Mouse (Mus musculus) hematopoietic stem cell, adult 5-6 weeks (primary cell): ENCODE data around the gene Trpv6. TPM values are rescaled to one million over a fixed set of nuclear protein-coding genes. Genes with fewer than 3 reads are reported as not detected.

Experiments
- ATAC-seq, 2 experiments: fragments of 125-278 bp in 1 of 2; replicated peaks in 1 of 2; 2 replicates each; pipeline ENCODE4 v1.8.0; 2016 to 2017; ENCODE audit warnings: inconsistent platforms in 2 of 2, mild to moderate bottlenecking in 2 of 2, moderate number of reproducible peaks in 2 of 2, low read depth in 1 of 2, moderate TSS enrichment in 1 of 2; ENCODE audit not compliant: low FRiP score in 2 of 2, poor library complexity in 2 of 2, severe bottlenecking in 2 of 2, insufficient read depth in 1 of 2, low TSS enrichment in 1 of 2
- total RNA-seq: library from RNA; stranded (forward); fragments of 172-1452, 232-1000 nt; gene quantifications from 2 replicates; pipeline ENCODE4 v1.2.3, GENCODE M21; 2017

Gene Trpv6
- total RNA-seq, 1 experiment from 2014 or later: not detected

- no peak for ATAC-seq
Measured at GRCm38 (mm10) chr6:41635211-41635610, 994 bp downstream of the Trpv6 start.

DNA sequence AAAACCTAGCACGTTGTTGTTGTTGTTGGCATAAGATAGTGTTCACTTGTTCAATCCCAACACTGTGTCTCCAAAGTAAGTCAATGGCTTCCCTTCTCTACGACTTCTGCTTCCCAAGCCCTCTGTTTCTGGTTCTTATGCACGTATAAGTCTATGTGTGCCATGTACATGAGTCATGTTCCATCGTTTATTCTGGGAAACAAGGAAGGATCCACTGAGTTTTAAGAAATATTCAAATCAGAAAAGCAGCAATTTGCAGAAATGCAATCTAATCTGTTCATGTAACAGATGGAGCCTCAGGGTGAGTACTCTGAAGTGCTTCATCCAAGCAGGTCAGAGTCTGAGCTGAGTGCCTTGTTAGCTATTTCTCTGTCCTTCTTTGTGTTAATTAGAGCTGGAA, 4.7 kb downstream of the Trpv6 start:
- ATAC-seq: no peak

DNA sequence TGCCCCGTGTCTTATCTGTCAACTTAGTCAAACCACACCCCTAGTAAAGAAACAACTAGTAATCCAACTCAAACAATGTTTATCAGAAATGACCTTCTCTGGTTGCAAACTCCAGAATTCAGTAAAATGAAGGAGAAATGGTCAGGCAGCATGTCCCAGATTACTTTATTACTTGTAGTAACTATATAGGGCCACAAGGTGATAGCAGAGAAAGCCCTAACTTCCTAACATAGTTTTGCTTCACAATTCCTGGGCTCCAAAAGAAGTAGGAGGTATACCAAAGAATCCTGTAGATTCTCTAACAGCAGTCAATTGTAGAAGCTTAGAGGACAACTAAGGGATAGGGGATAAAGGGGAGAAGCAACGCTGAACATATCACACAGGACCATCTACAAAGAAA, 5.4 kb downstream of the Trpv6 start:
- no peak for ATAC-seq

DNA sequence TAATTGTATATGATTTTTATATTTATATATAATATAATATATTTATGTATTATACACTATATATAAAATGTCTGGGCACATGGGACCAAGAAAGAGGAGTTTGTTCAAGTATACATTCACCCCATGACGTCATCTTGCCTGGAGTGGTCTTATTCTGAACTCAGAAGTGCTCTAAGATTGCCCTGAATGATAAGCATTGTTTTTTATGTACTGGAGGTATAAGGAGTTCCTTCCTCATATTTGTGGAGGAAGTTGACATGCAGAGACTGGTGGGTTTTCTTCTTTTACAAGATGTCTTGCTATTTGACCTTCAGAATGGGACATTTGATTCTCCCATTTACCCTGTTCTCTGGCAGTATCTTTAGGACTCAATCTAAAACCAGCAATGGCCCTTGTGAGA, 8.0 kb downstream of the Trpv6 start:
- peak in 1 of 2 experiments; percentile 65; a peak in 1 of 4 replicates for ATAC-seq

- peak; percentile 50 to 54; a peak in 2 of 4 replicates for ATAC-seq
Measured at GRCm38 (mm10) chr6:41622661-41623060, 13.5 kb downstream of the Trpv6 start.

DNA sequence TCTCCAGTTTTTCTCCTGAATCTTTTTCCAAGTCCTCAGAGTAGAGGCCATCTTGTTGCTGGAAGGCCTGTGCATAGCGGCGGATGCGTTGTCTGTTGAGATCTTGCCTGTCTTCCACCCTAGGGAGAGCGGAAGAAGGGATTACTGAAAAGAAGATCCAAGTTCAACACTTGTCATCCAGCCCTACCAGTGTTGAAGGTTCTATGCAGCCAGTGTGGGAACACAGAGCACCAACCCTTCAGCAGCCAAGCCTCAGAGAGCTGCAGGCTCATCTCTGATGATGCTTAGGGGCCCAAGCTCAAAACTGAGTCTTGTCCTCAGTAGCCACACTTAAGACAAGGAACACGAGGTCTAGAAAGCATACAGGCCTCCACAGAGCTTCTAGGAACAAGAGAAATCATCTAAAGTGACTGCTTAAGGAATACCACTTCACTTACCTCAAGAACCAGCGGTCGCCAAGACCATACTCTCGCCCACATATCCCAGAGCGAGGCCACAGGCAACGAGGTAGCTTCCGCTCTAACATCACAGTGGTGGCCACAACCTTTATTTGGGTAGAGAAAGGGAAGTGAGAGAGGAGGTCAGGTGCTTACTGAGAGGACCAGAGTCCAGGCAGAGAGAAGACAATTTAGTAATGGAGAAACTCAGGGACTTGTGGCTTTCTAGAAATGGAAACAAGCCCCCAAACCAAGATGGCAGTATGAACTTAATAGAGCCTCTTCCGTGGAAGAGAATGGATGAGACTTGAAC, 14.8 kb downstream of the Trpv6 start:
- ATAC-seq: no peak

GRCm38 (mm10) chr6:41620173-41620798, 15.9 kb downstream of the Trpv6 start:
- ATAC-seq: no peak

DNA sequence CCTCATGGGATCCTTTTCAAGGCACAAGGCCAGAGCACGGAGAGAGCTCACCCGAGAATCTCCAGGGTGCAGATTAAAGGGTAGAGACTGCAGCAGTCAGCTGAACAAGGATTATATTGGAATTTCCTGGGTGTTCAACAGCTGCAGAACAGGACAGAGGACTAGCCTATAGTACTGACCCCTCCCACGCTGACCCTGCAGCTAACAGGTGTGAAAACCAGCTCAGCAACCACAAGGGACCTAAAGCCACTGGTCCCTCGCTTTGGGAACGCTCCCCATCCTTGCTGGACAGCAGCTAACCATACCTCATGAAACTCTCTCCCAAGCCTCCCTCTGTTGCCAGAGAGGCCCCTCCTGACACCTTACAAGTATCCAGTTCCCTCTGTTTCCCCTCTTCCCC, 28.6 kb downstream of the Trpv6 start:
- no peak for ATAC-seq

- peak; percentile 23 to 33; a peak in 2 of 4 replicates for ATAC-seq
Measured at GRCm38 (mm10) chr6:41606214-41606613, 30.0 kb downstream of the Trpv6 start.

- no peak for ATAC-seq
Measured at GRCm38 (mm10) chr6:41605794-41606104, 30.5 kb downstream of the Trpv6 start.

DNA sequence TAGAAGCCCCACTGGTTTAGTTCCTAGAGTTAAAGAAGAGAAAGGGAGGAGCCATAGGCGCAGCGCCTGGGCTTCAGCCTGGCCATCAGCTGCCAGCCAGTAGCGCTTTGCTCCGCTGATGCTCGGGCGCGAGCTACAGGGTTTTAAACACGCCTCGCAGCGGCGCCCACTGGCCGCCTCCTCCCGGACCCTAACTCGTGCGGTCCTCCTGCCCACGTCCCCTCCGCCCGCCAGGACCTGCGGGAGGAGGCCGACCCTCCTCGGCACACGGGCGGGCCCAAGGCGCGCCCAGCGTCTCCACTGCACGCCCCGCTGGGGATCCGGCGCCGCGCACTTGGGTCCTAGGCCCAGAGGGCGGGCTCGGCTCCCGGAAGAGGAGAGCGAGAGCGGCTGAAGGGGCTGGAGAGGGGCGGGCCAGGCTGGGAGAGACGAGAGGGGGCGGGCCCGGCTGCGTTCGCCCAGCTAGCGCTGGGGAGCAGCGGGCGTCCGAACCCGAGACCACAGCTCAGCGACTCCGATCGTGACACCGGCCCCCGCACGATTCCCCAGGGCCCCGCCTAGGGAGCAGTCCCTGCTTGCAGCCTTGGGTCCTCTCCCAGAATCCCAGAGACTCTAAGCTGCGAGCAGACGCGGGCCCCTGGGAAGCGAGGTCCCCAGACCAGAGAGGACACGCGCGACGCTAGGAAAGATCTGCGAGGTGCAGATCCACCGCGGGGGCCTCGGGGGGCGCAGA, 31.0 kb downstream of the Trpv6 start, which contains the start of gene Ephb6:
Ephb6 (plus strand) TSS at position 422 of the 733 bp plus-strand sequence.
- peak; percentile 87 to 88 for ATAC-seq

DNA sequence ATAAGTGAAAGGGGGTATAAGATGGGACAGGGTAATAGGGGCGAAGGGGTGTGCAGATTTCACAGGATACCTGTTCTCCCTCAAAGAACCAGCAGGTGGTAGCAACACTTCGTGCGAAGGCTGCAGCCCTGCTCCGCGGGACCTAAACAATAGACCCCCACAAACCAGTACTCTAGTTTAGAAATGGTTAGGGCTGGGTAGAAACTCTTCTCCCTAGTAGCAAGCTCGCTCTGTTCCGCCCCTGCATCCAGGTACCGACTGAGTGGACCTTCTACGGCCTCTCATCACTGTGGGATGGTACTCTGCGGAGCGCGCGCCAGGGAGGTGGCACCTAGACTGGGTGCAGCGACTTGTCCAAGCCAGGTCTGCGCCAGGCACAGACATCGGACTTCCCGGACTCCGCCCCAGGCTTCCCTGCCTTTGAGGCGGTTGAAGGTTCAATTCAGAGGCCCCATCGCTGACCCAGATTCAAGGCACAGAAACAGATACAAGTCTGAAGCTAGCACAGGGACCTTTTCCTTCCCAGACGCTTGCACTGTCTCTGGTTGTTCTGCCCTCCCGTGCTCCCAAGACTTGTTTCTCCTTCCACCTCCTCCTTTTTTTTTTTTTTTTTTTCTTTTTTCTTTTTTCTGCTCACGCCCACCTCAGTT, 31.7 kb downstream of the Trpv6 start:
- peak; percentile 74 to 79 for ATAC-seq

GRCm38 (mm10) chr6:41582189-41582588, 54.0 kb downstream of the Trpv6 start:
- ATAC-seq: no peak

DNA sequence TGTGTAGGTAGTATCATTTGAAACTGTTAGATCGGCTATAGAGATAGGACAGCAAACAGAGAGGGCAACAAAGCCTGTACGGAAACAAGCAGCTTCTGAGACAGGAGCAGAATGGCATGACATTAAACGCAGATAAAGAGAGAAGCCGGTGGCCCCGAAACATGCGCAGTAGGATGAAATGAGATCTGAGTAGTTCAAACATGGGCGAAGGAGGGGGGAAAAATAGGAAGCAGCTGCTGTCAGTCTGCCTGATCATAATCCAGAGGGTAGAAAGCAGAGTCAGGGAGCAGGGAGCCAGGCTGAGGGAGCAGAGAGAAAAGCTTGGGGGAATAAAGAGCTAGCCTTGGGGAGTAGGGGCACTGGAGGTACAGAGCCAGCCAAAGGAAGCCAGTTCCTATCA, 54.9 kb downstream of the Trpv6 start:
- ATAC-seq: no peak

- no peak for ATAC-seq
Measured at GRCm38 (mm10) chr6:41577297-41577696, 58.9 kb downstream of the Trpv6 start.

DNA sequence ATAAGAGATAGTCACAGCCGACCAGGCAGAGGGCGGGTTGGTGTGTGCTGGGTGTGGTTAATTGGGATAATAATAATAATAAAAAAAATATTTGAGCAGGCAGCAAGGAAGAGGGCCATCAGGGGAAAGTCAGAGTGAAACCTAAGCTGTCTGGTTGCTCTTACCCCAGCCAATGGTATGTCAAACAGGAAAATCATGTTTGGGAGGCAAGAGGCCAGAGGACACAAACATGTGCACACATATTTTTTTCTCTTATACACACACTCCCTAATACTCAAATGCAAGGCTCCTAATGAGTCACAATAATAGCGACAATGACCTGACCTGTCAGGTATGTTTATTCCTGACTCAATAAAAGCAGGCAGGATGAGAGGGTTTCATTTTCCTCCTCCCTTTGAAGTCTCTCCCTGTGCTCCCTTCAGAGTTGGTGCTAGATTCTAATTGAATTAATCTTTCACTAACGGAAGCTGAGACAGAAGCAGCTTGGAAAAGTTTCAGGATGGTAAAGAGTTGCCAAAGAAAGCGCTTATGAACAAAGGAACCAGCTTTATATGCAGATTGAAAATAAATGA, 59.6 kb downstream of the Trpv6 start:
- ATAC-seq: no peak
